Mouse (Mus musculus) heart, adult 2 months (tissue): ENCODE measurements at regions not wholly inside any gene's neighbourhood (a gene's known extent, or its start where the extent isn't known, plus 50 kb on each side); places are given as distances from the start of the nearest gene placed in this dataset.

Experiments
- CTCF ChIP-seq: fragments of 200-600 bp; IDR thresholded peaks from 2 replicates; pipeline ENCODE4 v1.8.1; 2022; ENCODE audit warnings: antibody characterized with exemption, mild to moderate bottlenecking, moderate library complexity
- POLR2A ChIP-seq: fragments of 200-500 bp; IDR thresholded peaks from 2 replicates; pipeline ENCODE4 v1.6.1; 2011; ENCODE audit warnings: mild to moderate bottlenecking, low read depth, low read length, control low read depth; ENCODE audit not compliant: insufficient read depth

DNA sequence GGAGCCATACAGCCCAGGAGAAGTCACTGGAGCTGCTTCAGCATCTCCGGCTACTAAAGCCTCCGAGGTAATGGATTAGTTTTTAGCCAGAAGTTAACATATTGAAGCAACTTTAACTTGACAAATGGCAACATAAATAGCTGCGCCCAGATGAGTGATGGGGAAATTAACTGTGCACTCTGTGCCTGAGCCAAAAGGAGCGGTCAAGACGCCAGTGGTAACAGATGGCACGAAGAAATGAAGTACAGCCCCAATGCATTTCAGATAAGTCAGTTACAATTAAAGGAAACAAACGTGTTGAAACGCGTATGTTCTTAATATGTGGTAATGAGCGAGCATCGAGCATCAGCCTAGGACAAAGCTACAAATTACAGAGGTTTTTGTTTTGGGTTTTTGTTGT is 259.0 kb upstream of the Ank start:
- TF ChIP-seq CTCF (no peak), POLR2A (no peak)
